In the genomic region with DNA sequence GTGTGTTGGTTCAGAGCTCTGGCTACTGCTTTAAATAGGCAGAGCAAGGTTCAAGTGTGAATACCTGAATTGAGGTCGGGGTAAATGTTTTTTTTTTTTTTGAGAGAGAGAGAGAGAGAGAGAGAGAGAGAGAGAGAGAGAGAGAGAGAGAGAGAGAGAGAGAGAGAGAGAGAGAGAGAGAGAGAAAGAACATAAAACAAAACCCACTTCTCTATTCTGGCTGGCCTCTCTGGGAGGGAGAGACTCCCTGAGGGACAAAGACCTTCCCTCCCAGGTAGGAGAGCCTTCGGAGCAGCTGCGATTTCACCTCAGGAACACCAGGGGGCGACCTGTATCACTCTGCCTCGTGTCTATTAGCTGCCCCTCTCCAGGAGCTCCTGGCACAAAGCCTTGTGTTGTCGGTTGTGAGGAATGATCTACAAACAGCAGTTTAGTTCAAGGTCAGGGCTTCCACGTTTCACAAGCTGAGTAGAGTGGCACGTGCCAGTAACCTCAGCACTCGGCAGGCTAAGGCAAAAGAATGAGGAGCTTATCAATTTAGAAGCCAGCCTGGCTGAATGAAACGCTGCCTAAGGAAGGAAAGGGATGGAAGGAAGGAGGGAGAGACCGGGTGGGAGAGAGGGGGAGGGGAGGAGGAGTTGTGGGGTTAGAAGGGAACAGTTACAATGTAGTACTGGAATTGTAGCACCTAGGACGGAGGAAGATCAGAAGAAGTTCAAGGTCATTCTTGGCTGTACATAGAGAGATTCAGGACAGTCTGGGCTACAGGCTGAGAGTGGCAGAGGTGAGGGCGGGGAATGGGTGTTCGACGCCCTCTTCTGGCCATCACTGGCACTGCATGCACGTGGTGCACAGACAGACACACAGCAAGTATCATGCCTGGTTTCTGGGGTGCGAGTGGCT, we compare ENCODE assay signal across 7 mouse cellular contexts. TPM values are rescaled to one million over a fixed set of nuclear protein-coding genes. Genes with fewer than 3 reads are reported as not detected.
A peak's percentile ranks its signal among the peaks of the same experiment; 100 is the strongest.
DNase-seq lines count a peak whose midpoint lies in the region; ATAC-seq lines count a peak whose summit lies in the region.

No protein-coding gene starts in this region.

- DNase-seq in adrenal gland, adult (ENCODE audit: inconsistent age in 2 of 2, low spot score in 1 of 2) = peak; percentile 92 to 97
- DNase-seq in gastrocnemius, adult 8-10 months (ENCODE audit: low spot score in 2 of 2) = peak; percentile 23 to 41
- DNase-seq in induced T-regulatory cell, adult 2 months (ENCODE audit: low read depth) = peak; percentile 84
- peak; percentile 64 to 84 for DNase-seq in left cerebral cortex, postnatal 10 days (ENCODE audit: extremely low spot score in 1 of 2, low spot score in 2 of 2)
- peak; percentile 65 for DNase-seq in right cerebral cortex, postnatal 14 days

- ATAC-seq in common myeloid progenitor, adult 5-6 weeks (replicated peaks; ENCODE audit: low read depth, poor library complexity, severe bottlenecking) = peak; percentile 81
- ATAC-seq in megakaryocyte-erythroid progenitor cell, adult 5-6 weeks (replicated peaks; ENCODE audit: low FRiP score, low TSS enrichment, poor library complexity, severe bottlenecking) = peak; percentile 85

- intact Hi-C loops in left cerebral cortex, postnatal 10 days (cut with DNase I) = loop anchor here (10.0 kb wide), 1 partner anchor 269 kb away; no protein-coding TSS in a partner anchor

RNA-seq across cellular contexts. Expression of gene Nrsn2, which starts 12.9 kb away (rescaled TPM):
- total RNA-seq in common myeloid progenitor, adult 5-6 weeks (2017) = not detected in 2 replicates
- total RNA-seq in gastrocnemius, adult 8-10 months (2022) = under 1 TPM in 1 of 4 experiments, not detected in 3; 0.22 TPM
- total RNA-seq in left cerebral cortex, postnatal 10 days (2021) = 10 to 100 TPM; 37.5 to 53.4 TPM
- total RNA-seq in megakaryocyte-erythroid progenitor cell, adult 5-6 weeks (2014; fragmentation: Nextera tagmentation) = not detected in 2 replicates
- not detected in 2 replicates for total RNA-seq in megakaryocyte-erythroid progenitor cell, adult 5-6 weeks (2017)

RNA-seq across cellular contexts. Expression of gene Trib3, which starts 19.7 kb away (rescaled TPM):
- not detected in 2 replicates for total RNA-seq in common myeloid progenitor, adult 5-6 weeks (2017)
- total RNA-seq in gastrocnemius, adult 8-10 months (2022) = 1 to 10 TPM in 2 of 4 experiments, under 1 TPM in 2; 0.58 to 2.0 (median 1.1) TPM
- total RNA-seq in left cerebral cortex, postnatal 10 days (2021) = 1 to 10 TPM in 1 of 2 experiments, under 1 TPM in 1; 0.49 to 1.0 TPM
- total RNA-seq in megakaryocyte-erythroid progenitor cell, adult 5-6 weeks (2014; fragmentation: Nextera tagmentation) = 1.0 TPM in 1 of 2 replicates, not detected in the other
- not detected in 2 replicates for total RNA-seq in megakaryocyte-erythroid progenitor cell, adult 5-6 weeks (2017)

RNA-seq across cellular contexts. Expression of gene Rbck1, which starts 31.0 kb away (rescaled TPM):
- total RNA-seq in common myeloid progenitor, adult 5-6 weeks (2017) = 45.6 and 61.9 TPM in 2 replicates
- total RNA-seq in gastrocnemius, adult 8-10 months (2022) = 10 to 100 TPM; 23.7 to 31.7 (median 27.1) TPM
- 100 to 1,000 TPM; 106 to 107 TPM for total RNA-seq in left cerebral cortex, postnatal 10 days (2021)
- 120 and 125 TPM in 2 replicates for total RNA-seq in megakaryocyte-erythroid progenitor cell, adult 5-6 weeks (2014; fragmentation: Nextera tagmentation)
- total RNA-seq in megakaryocyte-erythroid progenitor cell, adult 5-6 weeks (2017) = 50.3 and 57.0 TPM in 2 replicates

RNA-seq across cellular contexts. Expression of gene Sox12, which starts 34.4 kb away (rescaled TPM):
- 3.3 and 3.7 TPM in 2 replicates for total RNA-seq in common myeloid progenitor, adult 5-6 weeks (2017)
- total RNA-seq in gastrocnemius, adult 8-10 months (2022) = under 1 TPM; 0.34 to 0.58 (median 0.49) TPM
- total RNA-seq in left cerebral cortex, postnatal 10 days (2021) = 10 to 100 TPM; 35.3 to 38.0 TPM
- total RNA-seq in megakaryocyte-erythroid progenitor cell, adult 5-6 weeks (2014; fragmentation: Nextera tagmentation) = 22.9 and 25.1 TPM in 2 replicates
- 2.4 and 7.7 TPM in 2 replicates for total RNA-seq in megakaryocyte-erythroid progenitor cell, adult 5-6 weeks (2017)

RNA-seq across cellular contexts. Expression of gene Zcchc3, which starts 51.3 kb away (rescaled TPM):
- total RNA-seq in common myeloid progenitor, adult 5-6 weeks (2017) = 3.7 and 4.3 TPM in 2 replicates
- total RNA-seq in gastrocnemius, adult 8-10 months (2022) = under 1 TPM; 0.46 to 0.88 (median 0.84) TPM
- total RNA-seq in left cerebral cortex, postnatal 10 days (2021) = 10 to 100 TPM; 10.6 to 10.9 TPM
- total RNA-seq in megakaryocyte-erythroid progenitor cell, adult 5-6 weeks (2014; fragmentation: Nextera tagmentation) = 10.1 and 11.2 TPM in 2 replicates
- 6.6 and 7.8 TPM in 2 replicates for total RNA-seq in megakaryocyte-erythroid progenitor cell, adult 5-6 weeks (2017)

Comparison
In these comparisons a context has a peak if more than half of its experiments do, and no peak if none do; other contexts are left out.
1. Peak in every context shown above with its lines: DNase-seq and ATAC-seq.
2. DNase-seq: peak in every context shown above with its lines; median percentile 94 in adrenal gland, adult; 84 in induced T-regulatory cell, adult 2 months; 74 in left cerebral cortex, postnatal 10 days; 65 in right cerebral cortex, postnatal 14 days; 32 in gastrocnemius, adult 8-10 months.
3. RNA of gene Nrsn2, which starts 12.9 kb away (total RNA-seq): 37.5 to 53.4 TPM in left cerebral cortex, postnatal 10 days; 0.22 TPM in gastrocnemius, adult 8-10 months, not detected in common myeloid progenitor, adult 5-6 weeks and not detected in megakaryocyte-erythroid progenitor cell, adult 5-6 weeks; every median in the first group is over 10 times any median in the second.